Mouse (Mus musculus) kidney, adult 2 months (tissue): Measurements from ENCODE around the gene Il12a.

ENCODE experiments used
- CTCF ChIP-seq: fragments of 200-500 bp; conservative IDR thresholded peaks from 2 replicates; pipeline ENCODE4 v1.5.1; 2011; ENCODE audit warnings: low read depth, mild to moderate bottlenecking, control low read depth, low read length, moderate library complexity, mixed read lengths; ENCODE audit not compliant: insufficient read depth, insufficient read length
- POLR2A ChIP-seq: fragments of 200-500 bp; IDR thresholded peaks from one replicate; pipeline ENCODE4 v1.6.1; 2011; ENCODE audit warnings: low read depth, low read length, control low read depth

GRCm38 (mm10) chr3:68689346-68689745 lies 1.1 kb upstream of the Il12a start:
- no peak for TF ChIP-seq CTCF
- TF ChIP-seq POLR2A, result no peak
